Mouse (Mus musculus): ENCODE measurements around the gene Ttll7.

DNA sequence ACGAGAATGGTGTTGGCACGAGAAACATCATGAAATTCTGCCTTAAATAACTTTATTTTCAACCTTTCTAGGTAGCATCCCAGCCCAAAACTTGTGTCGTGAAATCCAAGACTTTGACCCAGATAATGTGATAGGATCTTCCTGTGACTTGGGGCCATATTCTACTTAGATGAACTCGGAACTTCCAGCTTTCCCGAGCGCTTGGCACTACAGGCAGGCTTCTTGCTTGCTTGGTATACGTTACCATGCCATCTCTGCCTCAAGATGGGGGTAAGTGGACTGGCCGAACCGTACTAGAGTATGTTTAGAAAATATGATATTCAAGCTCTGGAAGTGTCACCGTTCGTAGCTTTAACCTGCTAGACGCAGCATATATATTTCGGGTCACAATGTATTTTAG, 41.8 kb downstream of the Ttll7 start:
- TF ChIP-seq CTCF (IDR thresholded peaks at IDR 0.05; ENCODE audit: low read depth, low read length) (no peak), POLR2A (IDR thresholded peaks at IDR 0.05; ENCODE audit: borderline replicate concordance, low read depth, low read length) (no peak)
